Mouse (Mus musculus) olfactory bulb, adult 2 months (tissue): Measurements from ENCODE around the gene Pgpep1. TPM values are rescaled to one million over a fixed set of nuclear protein-coding genes. Genes with fewer than 3 reads are reported as not detected.

ENCODE experiments used
- H3K27ac ChIP-seq: fragments of 200-500 bp; 2 replicates; pipeline ENCODE4 v1.5.1; 2012; ENCODE audit warnings: low read depth, low read length; ENCODE audit not compliant: insufficient read depth
- H3K4me1 ChIP-seq: fragments of 200-500 bp; 2 replicates; pipeline ENCODE4 v1.6.1; 2012; ENCODE audit warnings: low read length; ENCODE audit not compliant: control insufficient read depth, insufficient read depth
- H3K4me3 ChIP-seq: fragments of 200-500 bp; 2 replicates; pipeline ENCODE4 v1.5.1; 2012; ENCODE audit warnings: mild to moderate bottlenecking, low read depth, low read length, moderate library complexity; ENCODE audit not compliant: insufficient read depth
- CTCF ChIP-seq: fragments of 200-500 bp; IDR thresholded peaks from 2 replicates; pipeline ENCODE4 v1.5.1; 2012; ENCODE audit warnings: low read depth, mild to moderate bottlenecking, low read length, moderate library complexity; ENCODE audit not compliant: insufficient read depth
- POLR2A ChIP-seq: fragments of 200-500 bp; IDR thresholded peaks from 2 replicates; pipeline ENCODE4 v1.6.1; 2012; ENCODE audit warnings: mild to moderate bottlenecking, low read depth, low read length, moderate library complexity; ENCODE audit not compliant: insufficient read depth
- WGBS: fragments of 180-500 bp; shearing (Covaris S2); methylation state at CpG from one replicate; pipeline ENCODE4 v1.1.7; 2018; 5-methylcytosine and 5-hydroxymethylcytosine counted together
- polyA plus RNA-seq: library from polyadenylated mRNA; stranded (reverse); fragments of >200 nt; gene quantifications from 2 replicates; pipeline ENCODE4 v1.2.4, GENCODE M21; 2012; ENCODE audit warnings: low replicate concordance; ENCODE audit not compliant: missing spikeins, insufficient read depth, insufficient read length

Gene Pgpep1
- polyA plus RNA-seq, 1 experiment = not detected

- Histone ChIP-seq H3K4me1 (peaks cover 18% of the 10 kb centered on the region), H3K27ac (no peak overlapping the region), H3K4me3 (no peak overlapping the region)
- 46% methylated on average over 13 of the region's 13 CpGs for WGBS
- TF ChIP-seq POLR2A (no peak), CTCF (no peak)
Measured at GRCm38 (mm10) chr8:70656193-70656790, 3.9 kb downstream of the Pgpep1 start.

- Histone ChIP-seq H3K27ac (no peak overlapping the region), H3K4me3 (no peak overlapping the region), H3K4me1 (peaks cover 17% of the 10 kb centered on the region)
- 71% methylated on average over 2 of the region's 2 CpGs for WGBS
- TF ChIP-seq CTCF = no peak
- TF ChIP-seq POLR2A = no peak
Measured at GRCm38 (mm10) chr8:70655469-70655868, 4.7 kb downstream of the Pgpep1 start.

GRCm38 (mm10) chr8:70654121-70654520 is 6.1 kb downstream of the Pgpep1 start:
- WGBS = 58% methylated on average over 1 of the region's 1 CpGs
- Histone ChIP-seq H3K4me3 (no peak overlapping the region), H3K4me1 (peaks cover 12% of the 10 kb centered on the region), H3K27ac (no peak overlapping the region)
- TF ChIP-seq CTCF (no peak), POLR2A (no peak)

- no peak for TF ChIP-seq POLR2A
- no peak for TF ChIP-seq CTCF
- Histone ChIP-seq H3K27ac (no peak overlapping the region), H3K4me1 (peaks cover 9% of the 10 kb centered on the region), H3K4me3 (no peak overlapping the region)
- WGBS = 52% methylated on average over 2 of the region's 2 CpGs
Measured at GRCm38 (mm10) chr8:70653226-70653625, 7.0 kb downstream of the Pgpep1 start.

GRCm38 (mm10) chr8:70650351-70650750 is 9.8 kb downstream of the Pgpep1 start:
- no peak overlapping the region for H3K4me3 ChIP-seq
- H3K4me1 ChIP-seq = peaks cover 5% of the 10 kb centered on the region
- TF ChIP-seq POLR2A (no peak), CTCF (no peak)
- no peak overlapping the region for H3K27ac ChIP-seq
- 95% methylated on average over 17 of the region's 17 CpGs for WGBS

GRCm38 (mm10) chr8:70649324-70649723 is 10.9 kb downstream of the Pgpep1 start:
- TF ChIP-seq POLR2A (no peak), CTCF (no peak)

GRCm38 (mm10) chr8:70648921-70649320 is 11.3 kb downstream of the Pgpep1 start:
- Histone ChIP-seq H3K27ac (0 out of 2 replicates have a peak overlapping the region, but pooled peaks have one; percentile 1), H3K4me3 (no peak overlapping the region), H3K4me1 (peaks cover 5% of the 10 kb centered on the region)
- 61% methylated on average over 3 of the region's 3 CpGs for WGBS
- TF ChIP-seq CTCF = no peak

More at GRCm38 (mm10) chr8:70649324-70649723, 10.9 kb downstream of the Pgpep1 start:
- H3K4me1 ChIP-seq = peaks cover 5% of the 10 kb centered on the region
- peak overlapping the region; percentile 1; the same call in 1 of the 2 replicates for H3K27ac ChIP-seq
- 45% methylated on average over 4 of the region's 4 CpGs for WGBS
- no peak overlapping the region for H3K4me3 ChIP-seq

GRCm38 (mm10) chr8:70648164-70648442 is 12.1 kb downstream of the Pgpep1 start:
- no peak for TF ChIP-seq POLR2A
- no peak for TF ChIP-seq CTCF
- H3K4me3 ChIP-seq = no peak overlapping the region
- no peak overlapping the region for H3K27ac ChIP-seq
- WGBS = 50% methylated on average over 1 of the region's 1 CpGs
- H3K4me1 ChIP-seq = peaks cover 5% of the 10 kb centered on the region

- H3K4me3 ChIP-seq = no peak overlapping the region
- no peak overlapping the region for H3K27ac ChIP-seq
- H3K4me1 ChIP-seq = peaks cover 5% of the 10 kb centered on the region
- WGBS = 82% methylated on average over 8 of the region's 8 CpGs
- TF ChIP-seq POLR2A (no peak), CTCF (no peak)
Measured at GRCm38 (mm10) chr8:70647343-70648163, 12.6 kb downstream of the Pgpep1 start.
